Mouse (Mus musculus): ENCODE results near the gene Fsip1. TPM values are rescaled to one million over a fixed set of nuclear protein-coding genes. Genes with fewer than 3 reads are reported as not detected.

The Fsip1 gene
- polyA plus RNA-seq, 1 experiment from 2014 or later, result 0.49 TPM

DNA sequence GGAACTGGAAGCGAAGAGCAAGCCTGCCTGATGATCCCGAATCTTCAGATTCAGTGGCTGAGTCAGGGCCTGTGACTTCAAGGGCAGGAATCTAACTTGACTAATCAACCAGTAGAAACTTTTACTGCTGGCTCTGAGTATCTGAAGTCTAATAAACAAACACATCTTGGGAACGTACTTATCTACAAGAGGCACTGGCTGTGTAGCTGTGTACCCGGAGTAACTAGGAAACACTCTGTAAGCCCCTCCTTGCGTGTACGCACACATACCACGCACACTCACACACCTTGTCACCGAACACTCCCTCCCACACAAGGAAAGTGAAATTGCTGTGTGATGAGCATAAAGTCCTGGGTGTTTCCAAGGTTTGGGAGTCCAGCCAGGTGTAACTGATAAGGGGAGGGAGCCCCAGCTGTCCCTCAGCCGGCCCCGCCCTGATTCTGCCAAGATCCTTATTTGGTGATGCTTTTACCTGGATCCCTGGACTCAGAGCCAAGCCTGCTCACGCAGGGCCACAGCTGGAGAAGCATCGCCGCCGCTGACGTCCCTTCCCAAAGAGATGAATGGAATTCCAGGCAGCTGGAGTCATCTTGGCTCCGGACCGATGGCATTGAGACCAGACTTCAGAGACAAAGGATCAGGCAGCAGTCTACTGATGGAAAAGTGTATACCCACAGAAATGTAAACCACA, 146.4 kb downstream of the Fsip1 start:
- Histone ChIP-seq H3K9ac (ENCODE audit: low read length) (peak overlapping the region; percentile 29; the same call in 1 of the 2 replicates), H3K9me3 (ENCODE audit: control insufficient read depth, low read length) (no peaks in the 10 kb centered on the region), H3K4me3 (ENCODE audit: low read depth, low read length) (peak overlapping the region; percentile 60), H3K36me3 (ENCODE audit: control insufficient read depth, insufficient read depth, low read length) (peaks cover 9% of the 10 kb centered on the region), H3K27me3 (replicated peaks; ENCODE audit: control insufficient read depth, insufficient read depth, low read length) (no peaks in the 10 kb centered on the region), H3K4me2 (ENCODE audit: low read length) (peak overlapping the region; percentile 87), H3K27ac (ENCODE audit: low read depth) (peak overlapping the region; percentile 78; the same call in 1 of the 2 replicates), H3K4me1 (replicated peaks; ENCODE audit: control insufficient read depth, insufficient read depth, low read length) (peaks cover 22% of the 10 kb centered on the region)
- DNase-seq (ENCODE audit: low spot score), result peak; percentile 66
- peak; percentile 18; the same call in 1 of the 2 replicates for ATAC-seq (replicated peaks; ENCODE audit: low FRiP score, low TSS enrichment, low read depth)
- WGBS, result 26% methylated on average over 17 of the region's 17 CpGs

DNA sequence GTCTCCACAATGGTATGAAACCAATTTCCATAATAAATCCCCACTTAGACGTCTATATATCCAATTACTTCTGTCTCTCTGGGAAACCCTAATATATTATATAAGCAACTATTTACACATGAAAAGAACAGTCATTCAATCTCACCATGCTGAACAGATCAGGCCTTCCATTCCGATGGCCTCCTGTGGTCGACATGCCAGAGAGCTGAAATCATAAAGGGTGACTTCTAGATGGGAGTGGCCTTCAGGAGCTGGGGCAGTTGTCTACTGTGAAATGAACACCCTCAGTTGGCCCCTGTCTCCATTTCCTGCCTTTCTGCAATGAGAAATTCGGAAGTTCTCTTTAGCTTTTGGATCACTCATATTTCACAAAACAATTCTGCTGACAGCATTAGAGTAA, 154.6 kb downstream of the Fsip1 start:
- H3K9ac ChIP-seq (ENCODE audit: low read length), result no peak overlapping the region
- ATAC-seq (replicated peaks; ENCODE audit: low FRiP score, low TSS enrichment, low read depth) (no peak), DNase-seq (ENCODE audit: low spot score) (no peak)
- H3K9me3 ChIP-seq (ENCODE audit: control insufficient read depth, low read length), result no peaks in the 10 kb centered on the region
- H3K36me3 ChIP-seq (ENCODE audit: control insufficient read depth, insufficient read depth, low read length), result no peaks in the 10 kb centered on the region
- no peaks in the 10 kb centered on the region for H3K27me3 ChIP-seq (replicated peaks; ENCODE audit: control insufficient read depth, insufficient read depth, low read length)
- WGBS, result 76% methylated on average over 4 of the region's 4 CpGs
- no peaks in the 10 kb centered on the region for H3K4me1 ChIP-seq (replicated peaks; ENCODE audit: control insufficient read depth, insufficient read depth, low read length)
- H3K4me2 ChIP-seq (ENCODE audit: low read length), result no peak overlapping the region
- no peak overlapping the region for H3K4me3 ChIP-seq (ENCODE audit: low read depth, low read length)
- no peak overlapping the region for H3K27ac ChIP-seq (ENCODE audit: low read depth)

DNA sequence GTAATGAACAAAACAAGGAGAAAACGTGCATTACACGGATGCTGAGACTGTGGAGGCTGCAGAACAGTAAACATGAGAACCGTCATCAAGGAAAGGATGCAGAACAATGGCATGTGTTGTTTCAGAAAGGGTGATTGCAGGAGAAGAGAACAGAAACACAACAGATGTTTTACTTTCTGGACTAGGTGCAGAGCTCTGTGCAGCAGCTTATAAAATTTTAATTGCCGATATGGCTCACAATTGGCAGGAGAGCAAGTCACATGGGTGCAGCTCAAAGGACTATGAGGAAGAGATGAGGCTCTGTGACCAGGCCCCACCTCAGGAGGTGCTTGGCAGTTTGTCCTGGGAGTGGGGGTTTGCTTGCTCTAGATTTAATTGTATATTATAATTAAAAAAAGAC, 157.7 kb downstream of the Fsip1 start:
- DNase-seq (ENCODE audit: low spot score) (no peak), ATAC-seq (replicated peaks; ENCODE audit: low FRiP score, low TSS enrichment, low read depth) (no peak)
- Histone ChIP-seq H3K9me3 (ENCODE audit: control insufficient read depth, low read length) (no peaks in the 10 kb centered on the region), H3K36me3 (ENCODE audit: control insufficient read depth, insufficient read depth, low read length) (no peaks in the 10 kb centered on the region), H3K27ac (ENCODE audit: low read depth) (no peak overlapping the region), H3K27me3 (replicated peaks; ENCODE audit: control insufficient read depth, insufficient read depth, low read length) (no peaks in the 10 kb centered on the region), H3K9ac (ENCODE audit: low read length) (no peak overlapping the region), H3K4me2 (ENCODE audit: low read length) (no peak overlapping the region), H3K4me3 (ENCODE audit: low read depth, low read length) (no peak overlapping the region), H3K4me1 (replicated peaks; ENCODE audit: control insufficient read depth, insufficient read depth, low read length) (no peaks in the 10 kb centered on the region)
- 77% methylated on average over 4 of the region's 4 CpGs for WGBS

DNA sequence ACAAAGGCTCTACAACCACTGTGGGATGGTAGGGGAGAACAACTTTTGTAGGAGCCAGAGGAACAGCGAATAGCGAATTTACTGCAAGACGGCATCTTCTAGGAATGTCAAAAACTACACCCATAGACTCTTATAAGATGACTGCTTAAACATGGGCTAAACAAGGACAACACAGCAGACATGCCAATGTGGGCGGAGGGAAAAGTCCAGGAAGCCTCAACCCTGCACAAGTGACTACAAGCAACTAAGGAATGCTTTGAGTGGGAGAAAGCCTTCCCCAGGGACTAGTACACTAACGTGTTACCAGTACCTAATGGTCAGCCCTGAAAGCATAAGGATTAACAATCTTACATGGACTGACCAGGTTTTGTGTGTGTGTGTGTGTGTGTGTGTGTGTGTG, 165.5 kb downstream of the Fsip1 start:
- WGBS, result 88% methylated on average over 5 of the region's 5 CpGs
- Histone ChIP-seq H3K9me3 (ENCODE audit: control insufficient read depth, low read length) (no peaks in the 10 kb centered on the region), H3K27me3 (replicated peaks; ENCODE audit: control insufficient read depth, insufficient read depth, low read length) (no peaks in the 10 kb centered on the region), H3K27ac (ENCODE audit: low read depth) (no peak overlapping the region), H3K36me3 (ENCODE audit: control insufficient read depth, insufficient read depth, low read length) (no peaks in the 10 kb centered on the region), H3K4me1 (replicated peaks; ENCODE audit: control insufficient read depth, insufficient read depth, low read length) (no peaks in the 10 kb centered on the region), H3K4me3 (ENCODE audit: low read depth, low read length) (no peak overlapping the region), H3K4me2 (ENCODE audit: low read length) (no peak overlapping the region), H3K9ac (ENCODE audit: low read length) (no peak overlapping the region)
- DNase-seq (ENCODE audit: low spot score) (no peak), ATAC-seq (replicated peaks; ENCODE audit: low FRiP score, low TSS enrichment, low read depth) (no peak)

DNA sequence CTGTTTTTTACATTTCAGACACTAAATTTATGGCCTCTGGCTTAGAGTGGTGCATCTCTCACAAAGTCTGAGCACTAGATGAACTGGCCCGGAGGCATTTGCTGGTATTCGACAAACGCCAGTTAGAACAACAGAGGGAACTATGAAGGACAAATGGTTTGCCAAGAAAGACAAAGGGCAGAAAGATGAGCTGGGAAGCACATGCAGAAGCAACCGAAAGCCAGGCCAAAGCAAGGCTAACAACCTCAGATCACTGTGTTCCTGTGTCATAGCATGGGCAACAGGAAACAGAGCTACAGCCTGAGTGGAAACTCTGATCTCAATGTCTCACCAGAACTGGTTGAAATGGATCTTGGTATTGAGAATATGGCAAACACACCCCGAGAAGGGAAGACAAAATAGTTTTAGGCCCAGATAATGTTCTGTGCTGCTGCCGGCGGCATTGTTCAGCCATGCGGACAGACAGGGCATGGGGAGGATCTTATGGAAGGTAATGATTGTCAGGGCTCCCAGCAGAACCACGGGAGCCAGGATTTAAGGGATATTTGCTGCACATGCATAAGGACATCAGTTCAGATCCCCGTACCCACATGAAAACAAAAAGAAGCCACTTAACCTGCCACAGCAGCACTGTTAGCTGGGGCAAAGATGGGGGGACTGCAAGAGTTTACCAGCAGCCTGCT, 169.6 kb downstream of the Fsip1 start:
- no peaks in the 10 kb centered on the region for H3K36me3 ChIP-seq (ENCODE audit: control insufficient read depth, insufficient read depth, low read length)
- H3K4me1 ChIP-seq (replicated peaks; ENCODE audit: control insufficient read depth, insufficient read depth, low read length), result no peaks in the 10 kb centered on the region
- DNase-seq (ENCODE audit: low spot score) (no peak), ATAC-seq (replicated peaks; ENCODE audit: low FRiP score, low TSS enrichment, low read depth) (no peak)
- H3K9me3 ChIP-seq (ENCODE audit: control insufficient read depth, low read length), result no peaks in the 10 kb centered on the region
- H3K4me2 ChIP-seq (ENCODE audit: low read length), result no peak overlapping the region
- H3K9ac ChIP-seq (ENCODE audit: low read length), result no peak overlapping the region
- H3K27me3 ChIP-seq (replicated peaks; ENCODE audit: control insufficient read depth, insufficient read depth, low read length), result no peaks in the 10 kb centered on the region
- H3K27ac ChIP-seq (ENCODE audit: low read depth), result no peak overlapping the region
- no peak overlapping the region for H3K4me3 ChIP-seq (ENCODE audit: low read depth, low read length)
- WGBS, result 76% methylated on average over 10 of the region's 10 CpGs

DNA sequence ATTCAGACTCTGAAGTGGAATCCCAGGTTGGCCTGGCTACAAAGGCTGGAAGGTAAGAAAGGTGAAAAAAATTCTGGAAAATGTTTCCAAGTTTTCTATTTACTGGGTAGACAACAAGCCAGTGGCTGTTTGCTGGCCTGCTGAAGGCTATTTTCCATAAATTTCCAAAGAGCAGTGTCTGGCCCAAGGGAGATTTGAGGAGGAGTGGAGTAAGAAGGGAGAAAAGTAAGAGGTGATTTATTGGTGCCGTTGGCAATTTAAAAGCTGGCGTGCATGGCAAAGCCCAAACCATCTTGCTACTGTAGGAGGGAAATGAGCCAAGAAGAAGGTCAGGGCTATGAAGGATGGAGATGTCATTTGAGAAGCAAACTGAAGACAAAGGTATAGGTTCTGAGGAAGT, 171.1 kb downstream of the Fsip1 start:
- no peaks in the 10 kb centered on the region for H3K9me3 ChIP-seq (ENCODE audit: control insufficient read depth, low read length)
- no peak overlapping the region for H3K9ac ChIP-seq (ENCODE audit: low read length)
- 78% methylated on average over 2 of the region's 2 CpGs for WGBS
- H3K36me3 ChIP-seq (ENCODE audit: control insufficient read depth, insufficient read depth, low read length), result no peaks in the 10 kb centered on the region
- H3K4me1 ChIP-seq (replicated peaks; ENCODE audit: control insufficient read depth, insufficient read depth, low read length), result no peaks in the 10 kb centered on the region
- H3K27ac ChIP-seq (ENCODE audit: low read depth), result no peak overlapping the region
- no peak for DNase-seq (ENCODE audit: low spot score)
- no peak overlapping the region for H3K4me3 ChIP-seq (ENCODE audit: low read depth, low read length)
- H3K4me2 ChIP-seq (ENCODE audit: low read length), result no peak overlapping the region
- no peaks in the 10 kb centered on the region for H3K27me3 ChIP-seq (replicated peaks; ENCODE audit: control insufficient read depth, insufficient read depth, low read length)
- no peak for ATAC-seq (replicated peaks; ENCODE audit: low FRiP score, low TSS enrichment, low read depth)

DNA sequence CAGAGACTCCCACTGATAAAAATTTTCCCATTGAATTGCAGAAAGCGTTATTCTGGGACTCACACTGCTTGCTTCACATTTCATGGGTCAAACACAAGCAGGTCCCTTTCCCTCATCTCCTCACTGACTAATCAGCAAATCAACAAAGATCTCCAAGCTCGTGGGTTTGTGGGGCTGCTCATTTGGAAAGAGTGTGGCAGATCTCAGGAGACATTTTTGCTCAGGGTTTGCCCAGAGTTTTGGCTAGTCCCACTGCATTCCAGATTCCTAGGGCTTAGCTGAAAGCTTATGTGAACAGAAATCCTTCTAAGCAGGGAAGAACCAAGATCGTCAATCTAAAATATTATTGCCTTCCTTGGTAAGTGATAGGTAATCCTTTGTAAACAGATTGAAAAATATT, 172.1 kb downstream of the Fsip1 start:
- Histone ChIP-seq H3K9me3 (ENCODE audit: control insufficient read depth, low read length) (no peaks in the 10 kb centered on the region), H3K27ac (ENCODE audit: low read depth) (no peak overlapping the region), H3K27me3 (replicated peaks; ENCODE audit: control insufficient read depth, insufficient read depth, low read length) (no peaks in the 10 kb centered on the region), H3K4me2 (ENCODE audit: low read length) (no peak overlapping the region), H3K9ac (ENCODE audit: low read length) (no peak overlapping the region), H3K4me1 (replicated peaks; ENCODE audit: control insufficient read depth, insufficient read depth, low read length) (no peaks in the 10 kb centered on the region), H3K4me3 (ENCODE audit: low read depth, low read length) (no peak overlapping the region), H3K36me3 (ENCODE audit: control insufficient read depth, insufficient read depth, low read length) (no peaks in the 10 kb centered on the region)
- no peak for ATAC-seq (replicated peaks; ENCODE audit: low FRiP score, low TSS enrichment, low read depth)
- DNase-seq (ENCODE audit: low spot score), result no peak
- WGBS, result 67% methylated on average over 3 of the region's 3 CpGs

DNA sequence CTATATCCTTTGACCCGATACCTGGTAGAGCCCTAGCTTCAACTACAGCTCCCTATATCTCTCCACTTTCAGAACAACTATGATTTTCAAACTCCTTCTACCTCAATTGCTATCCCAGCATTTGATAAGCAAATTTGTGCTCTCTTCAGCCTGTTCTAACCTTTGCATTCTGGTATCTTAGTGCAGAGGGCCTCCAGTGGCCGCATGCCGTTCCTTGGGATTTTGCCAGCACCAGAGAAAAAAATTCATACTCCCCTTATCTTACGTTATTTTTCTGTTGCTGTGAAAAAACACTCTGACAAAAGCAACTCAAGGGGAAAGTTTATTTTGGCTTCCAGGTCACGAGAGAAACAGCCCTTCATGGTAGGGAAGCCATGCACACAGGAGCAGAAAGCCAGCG, 173.1 kb downstream of the Fsip1 start:
- Histone ChIP-seq H3K9ac (ENCODE audit: low read length) (no peak overlapping the region), H3K4me3 (ENCODE audit: low read depth, low read length) (no peak overlapping the region), H3K4me1 (replicated peaks; ENCODE audit: control insufficient read depth, insufficient read depth, low read length) (no peaks in the 10 kb centered on the region), H3K27me3 (replicated peaks; ENCODE audit: control insufficient read depth, insufficient read depth, low read length) (no peaks in the 10 kb centered on the region), H3K9me3 (ENCODE audit: control insufficient read depth, low read length) (no peaks in the 10 kb centered on the region), H3K4me2 (ENCODE audit: low read length) (no peak overlapping the region), H3K36me3 (ENCODE audit: control insufficient read depth, insufficient read depth, low read length) (no peaks in the 10 kb centered on the region), H3K27ac (ENCODE audit: low read depth) (no peak overlapping the region)
- WGBS, result 88% methylated on average over 6 of the region's 6 CpGs
- DNase-seq (ENCODE audit: low spot score), result no peak
- no peak for ATAC-seq (replicated peaks; ENCODE audit: low FRiP score, low TSS enrichment, low read depth)

DNA sequence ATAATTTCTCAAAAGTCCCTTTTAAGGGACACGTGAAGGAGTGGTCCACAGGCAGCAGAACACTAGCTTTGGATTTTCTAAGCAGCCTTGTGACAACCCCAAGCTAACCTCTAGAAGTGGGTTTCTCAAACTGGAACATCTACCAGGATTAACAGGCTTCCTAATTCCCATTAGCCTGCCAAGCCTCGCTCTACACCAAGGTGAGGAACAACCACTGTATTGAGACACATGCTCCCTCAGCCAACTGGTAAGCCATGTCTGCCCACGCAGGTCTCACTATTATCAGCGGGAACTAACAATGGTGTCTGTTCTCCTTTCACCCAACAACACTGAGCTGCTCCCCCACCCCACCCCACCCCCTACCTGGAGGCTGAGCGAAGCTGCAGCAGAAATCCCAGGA, 175.2 kb downstream of the Fsip1 start:
- no peak for ATAC-seq (replicated peaks; ENCODE audit: low FRiP score, low TSS enrichment, low read depth)
- H3K9ac ChIP-seq (ENCODE audit: low read length), result no peak overlapping the region

More for the DNA sequence above, 175.2 kb downstream of the Fsip1 start:
- no peaks in the 10 kb centered on the region for H3K9me3 ChIP-seq (ENCODE audit: control insufficient read depth, low read length)
- WGBS, result 80% methylated on average over 5 of the region's 5 CpGs
- no peaks in the 10 kb centered on the region for H3K36me3 ChIP-seq (ENCODE audit: control insufficient read depth, insufficient read depth, low read length)
- no peaks in the 10 kb centered on the region for H3K4me1 ChIP-seq (replicated peaks; ENCODE audit: control insufficient read depth, insufficient read depth, low read length)
- H3K27me3 ChIP-seq (replicated peaks; ENCODE audit: control insufficient read depth, insufficient read depth, low read length), result no peaks in the 10 kb centered on the region
- DNase-seq (ENCODE audit: low spot score), result no peak
- no peak overlapping the region for H3K27ac ChIP-seq (ENCODE audit: low read depth)
- H3K4me3 ChIP-seq (ENCODE audit: low read depth, low read length), result no peak overlapping the region
- no peak overlapping the region for H3K4me2 ChIP-seq (ENCODE audit: low read length)
